Mouse (Mus musculus): ENCODE data around the gene Trrap.

Gene Trrap

GRCm38 (mm10) chr5:144871775-144872174 lies 104.2 kb downstream of the Trrap start:
- no peak for DNase-seq (ENCODE audit: low read depth, low spot score)

- DNase-seq (ENCODE audit: low read depth, low spot score) = no peak
These were observed 104.8 kb downstream of the Trrap start for GRCm38 (mm10) chr5:144872326-144872725.

DNA sequence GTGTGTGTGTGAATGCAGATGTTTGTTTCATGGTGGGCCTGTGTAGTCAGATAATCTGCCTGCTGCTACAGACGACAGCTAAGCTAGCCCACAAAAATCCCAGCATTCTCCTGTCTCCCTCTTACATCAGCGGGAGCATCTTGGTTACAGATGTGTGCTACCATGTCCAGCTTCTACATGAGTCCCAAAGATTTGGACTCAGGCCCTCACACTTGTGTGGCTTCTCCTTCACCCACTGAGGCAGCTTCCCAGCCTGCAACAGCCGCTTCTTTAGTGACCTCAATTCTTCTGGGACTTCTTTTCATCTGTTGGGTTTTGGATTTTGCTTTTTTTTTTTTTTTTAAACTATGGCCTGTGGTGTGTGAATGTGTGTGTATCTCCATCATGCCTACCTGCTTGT lies 105.3 kb downstream of the Trrap start:
- DNase-seq (ENCODE audit: low read depth, low spot score) = no peak

DNA sequence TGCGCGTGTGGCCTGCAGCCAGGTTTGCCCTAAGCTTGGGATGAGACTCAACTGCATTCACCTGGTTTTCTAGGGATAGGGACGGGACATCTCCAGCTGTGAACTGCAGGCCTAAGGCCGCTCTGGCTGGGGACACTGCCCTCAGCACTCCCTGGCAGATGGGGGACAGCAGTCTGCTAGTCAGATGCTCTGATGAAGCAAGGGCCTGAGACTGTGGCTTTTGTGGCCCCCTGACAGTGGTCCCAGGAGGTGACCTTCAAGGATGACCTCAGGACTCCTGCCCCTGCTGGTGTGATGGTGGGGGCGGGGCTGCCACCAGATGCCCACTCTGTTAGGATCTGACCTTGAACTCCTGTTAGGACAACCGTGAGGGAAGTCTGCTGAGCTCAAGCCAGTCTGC lies 107.7 kb downstream of the Trrap start:
- no peak for DNase-seq (ENCODE audit: low read depth, low spot score)

DNA sequence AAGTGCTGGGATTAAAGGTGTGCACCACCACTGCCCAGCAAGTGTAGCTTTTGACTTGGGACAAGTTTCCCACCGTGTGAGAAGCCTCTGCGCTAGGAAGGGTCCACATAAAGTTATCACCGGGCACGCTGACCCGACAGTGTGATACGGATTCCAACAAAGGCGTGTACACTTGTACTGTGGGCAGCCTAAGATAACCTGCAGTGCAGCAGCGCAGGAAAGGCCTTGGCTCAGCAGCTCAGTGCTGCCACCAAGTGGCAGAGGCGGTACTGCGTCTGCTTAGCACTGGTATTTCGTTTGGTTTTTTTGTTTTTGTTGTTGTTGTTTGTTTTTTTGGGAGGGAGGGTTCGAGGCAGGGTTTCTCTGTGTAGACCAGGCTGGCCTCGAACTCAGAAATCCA lies 108.4 kb downstream of the Trrap start:
- DNase-seq (ENCODE audit: low read depth, low spot score) = peak; percentile 40

- no peak for DNase-seq (ENCODE audit: low read depth, low spot score)
These were observed 109.5 kb downstream of the Trrap start for GRCm38 (mm10) chr5:144877021-144877420.

- DNase-seq (ENCODE audit: low read depth, low spot score) = no peak
These were observed 114.3 kb downstream of the Trrap start for GRCm38 (mm10) chr5:144881670-144882399.

GRCm38 (mm10) chr5:144884629-144885217 lies 117.2 kb downstream of the Trrap start:
- no peak for DNase-seq (ENCODE audit: low read depth, low spot score)

GRCm38 (mm10) chr5:144885968-144886650 lies 118.6 kb downstream of the Trrap start:
- no peak for DNase-seq (ENCODE audit: low read depth, low spot score)

DNA sequence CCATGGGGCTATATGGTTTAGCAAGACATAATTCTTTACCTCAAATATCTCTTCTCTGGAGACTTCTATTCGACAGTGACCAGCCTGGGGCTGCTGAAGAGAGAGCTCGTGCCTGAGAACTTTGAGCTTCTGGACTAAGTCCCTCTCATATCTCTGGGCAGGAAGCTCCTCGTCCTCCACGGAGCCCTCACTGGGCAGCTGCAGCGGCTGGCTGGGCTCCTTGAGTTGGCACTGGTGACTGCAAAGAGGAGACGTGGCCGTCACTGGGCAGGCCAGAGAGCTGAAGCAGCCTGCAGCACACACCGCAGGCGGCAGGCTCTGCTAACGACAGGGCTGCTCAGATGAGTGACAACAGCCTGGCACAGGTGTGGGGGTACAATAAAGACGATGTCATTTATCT lies 123.7 kb downstream of the Trrap start:
- DNase-seq (ENCODE audit: low read depth, low spot score) = peak; percentile 33

DNA sequence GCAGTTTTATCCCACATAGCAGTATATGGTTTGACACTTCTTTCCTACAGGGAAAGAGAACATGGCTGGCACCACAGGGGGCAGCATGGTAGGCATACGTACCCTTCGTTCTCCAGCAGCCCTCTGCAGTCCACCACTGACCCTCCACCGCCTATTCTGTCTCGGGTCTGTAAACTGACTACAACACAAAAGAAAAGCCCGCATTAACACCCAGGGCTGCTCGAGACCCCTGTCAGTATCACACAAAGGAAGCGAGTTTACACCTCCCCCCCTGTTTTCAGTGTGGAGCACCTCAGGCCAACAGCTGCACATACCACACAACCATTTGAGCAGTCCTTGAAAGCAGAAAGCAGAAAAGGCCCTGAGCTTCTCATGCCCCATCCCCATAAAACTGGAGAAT lies 130.3 kb downstream of the Trrap start:
- no peak for DNase-seq (ENCODE audit: low read depth, low spot score)

DNA sequence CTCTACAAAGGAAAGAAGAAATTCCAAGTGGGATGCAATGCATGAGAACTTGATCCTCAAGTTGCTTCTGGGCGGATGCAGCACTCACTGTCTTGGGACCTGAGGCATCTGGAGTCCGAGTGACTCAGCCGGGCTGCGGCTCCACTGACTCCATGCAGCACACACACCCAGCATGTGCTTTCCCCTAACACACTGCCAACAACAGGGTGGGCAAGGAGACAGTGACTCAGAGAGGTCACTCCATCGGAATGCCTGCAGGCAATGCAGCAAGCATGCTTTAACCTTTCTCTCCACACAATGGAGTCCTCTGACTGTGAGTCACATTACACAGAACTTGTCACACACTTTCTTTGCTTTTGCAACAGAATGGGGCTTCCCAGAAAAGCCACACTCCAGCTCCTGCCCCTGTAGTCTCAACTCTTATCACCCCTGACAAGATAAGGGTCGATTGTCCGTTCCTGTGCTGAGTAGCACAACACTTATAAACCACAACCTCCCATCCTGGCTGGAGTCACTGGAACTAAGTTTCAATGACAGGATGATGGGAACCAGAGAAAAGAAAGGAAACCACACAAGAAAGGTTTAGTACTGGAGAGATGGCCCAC lies 131.0 kb downstream of the Trrap start:
- peak; percentile 81 for DNase-seq (ENCODE audit: low read depth, low spot score)

DNA sequence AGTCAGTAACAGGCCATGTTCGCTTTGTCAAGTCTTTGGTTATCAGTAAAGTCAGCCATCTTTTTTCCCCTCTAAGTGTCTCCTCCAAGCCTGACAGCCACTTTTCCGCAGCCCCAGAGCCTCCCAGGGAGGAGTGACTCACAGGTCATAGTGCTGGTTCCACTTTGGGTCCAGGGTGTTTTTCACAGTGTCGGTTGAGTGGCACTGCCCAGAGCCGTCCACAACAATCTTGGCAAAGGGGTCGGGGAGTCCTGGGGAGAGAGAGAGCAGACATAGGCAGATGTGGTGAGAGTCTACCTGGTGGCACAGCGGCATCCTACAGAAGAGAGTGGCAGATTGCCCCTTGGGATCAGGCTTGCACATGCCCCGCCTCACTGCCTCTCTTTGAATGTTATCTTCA lies 133.5 kb downstream of the Trrap start:
- no peak for DNase-seq (ENCODE audit: low read depth, low spot score)

DNA sequence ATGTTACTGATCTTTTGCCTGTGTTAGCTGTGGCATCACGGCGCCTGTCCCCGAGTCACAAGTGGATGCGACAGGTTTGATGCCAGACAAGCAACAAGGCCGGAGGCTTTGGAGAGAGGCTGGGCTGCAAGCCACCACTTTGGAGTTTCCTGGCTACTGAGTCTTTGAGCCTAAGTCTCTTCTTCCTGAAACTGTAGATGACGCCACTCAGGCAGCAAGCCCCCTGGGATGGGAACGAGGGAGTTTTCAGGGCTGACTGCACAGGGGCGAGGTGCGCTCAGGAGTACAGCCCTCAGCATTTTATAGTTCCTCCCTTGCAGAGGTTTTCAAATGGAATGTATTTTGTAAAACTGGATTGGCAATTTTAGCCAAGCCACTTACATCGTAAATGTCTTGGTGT lies 134.3 kb downstream of the Trrap start:
- DNase-seq (ENCODE audit: low read depth, low spot score) = peak; percentile 33

- DNase-seq (ENCODE audit: low read depth, low spot score) = no peak
These were observed 137.0 kb downstream of the Trrap start for GRCm38 (mm10) chr5:144904356-144905134.

DNA sequence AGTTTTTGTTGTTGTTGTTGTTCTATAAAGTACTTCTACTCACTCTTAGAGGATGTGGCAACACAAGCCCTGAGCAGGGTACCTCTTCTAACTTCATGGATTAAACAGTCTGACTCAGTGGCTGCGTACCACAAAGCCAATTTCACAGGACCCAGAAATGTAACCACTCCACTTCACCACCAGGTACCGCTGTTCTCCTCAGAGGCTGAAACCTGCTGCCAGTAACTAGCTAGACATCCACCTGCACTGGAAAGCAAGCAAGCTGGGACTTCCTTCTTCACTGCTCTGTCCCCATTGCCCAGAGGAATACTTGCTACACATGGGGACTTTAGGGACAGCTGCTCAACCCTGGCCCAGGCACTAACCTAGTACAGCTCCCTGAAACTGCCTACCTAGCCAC lies 140.1 kb downstream of the Trrap start:
- DNase-seq (ENCODE audit: low read depth, low spot score) = no peak
